Mouse (Mus musculus) olfactory bulb, adult 2 months (tissue): ENCODE measurements around the gene Nek10.

ENCODE experiments used
- CTCF ChIP-seq: fragments of 200-500 bp; IDR thresholded peaks from 2 replicates; pipeline ENCODE4 v1.5.1; 2012; ENCODE audit warnings: low read depth, mild to moderate bottlenecking, low read length, moderate library complexity; ENCODE audit not compliant: insufficient read depth
- POLR2A ChIP-seq: fragments of 200-500 bp; IDR thresholded peaks from 2 replicates; pipeline ENCODE4 v1.6.1; 2012; ENCODE audit warnings: mild to moderate bottlenecking, low read depth, low read length, moderate library complexity; ENCODE audit not compliant: insufficient read depth

GRCm38 (mm10) chr14:14781169-14781568 lies 22.0 kb upstream of the Nek10 start:
- TF ChIP-seq CTCF (no peak), POLR2A (no peak)
